Mouse (Mus musculus) 3134 (cell line): ENCODE results near the gene Prkag2.
A peak's percentile ranks its signal among the peaks of the same experiment; 100 is the strongest.

ENCODE experiments used
- DNase-seq: peaks from one replicate; pipeline ENCODE4 v3.0.0-alpha.2; 2011; ENCODE audit warnings: low spot score; ENCODE audit not compliant: insufficient read length; ENCODE audit errors: extremely low read depth

The Prkag2 gene

GRCm38 (mm10) chr5:24973672-24974225 lies 126.7 kb downstream of the Prkag2 start:
- DNase-seq = peak; percentile 54

- DNase-seq = peak; percentile 83
Measured at GRCm38 (mm10) chr5:24973228-24973627, 127.2 kb downstream of the Prkag2 start.

DNA sequence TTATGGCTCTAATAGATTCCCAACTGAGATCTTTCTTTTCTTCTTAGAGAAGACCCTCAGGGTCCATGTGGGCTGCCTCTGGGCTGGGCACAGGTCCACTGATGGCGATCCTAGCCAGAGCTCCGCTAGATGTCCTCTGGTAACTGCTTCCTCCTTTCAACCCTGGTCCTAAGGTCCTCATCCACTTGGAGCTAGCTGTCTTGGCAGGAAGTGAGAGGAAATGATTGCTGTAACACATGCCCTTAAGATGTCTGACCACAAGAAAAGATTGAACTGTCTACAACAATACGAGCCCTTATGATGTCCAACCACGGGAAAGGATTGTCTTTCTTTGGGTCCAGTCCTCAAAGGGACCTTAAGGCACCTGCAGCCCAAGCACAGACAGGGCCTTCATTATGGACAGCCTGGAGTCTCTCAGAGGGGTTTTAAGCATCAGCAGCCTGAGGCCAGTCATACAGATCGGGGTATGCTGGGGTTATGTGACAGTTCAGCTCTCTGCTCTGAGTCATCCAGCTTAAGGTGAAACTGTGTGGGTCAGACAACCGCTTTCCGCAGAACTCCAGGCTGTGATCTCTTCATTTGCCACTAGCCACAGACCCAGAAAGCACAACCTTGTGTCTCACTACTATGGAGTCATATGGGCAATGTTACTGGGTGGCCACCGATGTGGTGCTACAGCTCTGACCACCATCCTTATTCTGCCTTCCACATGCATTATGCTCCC lies 129.7 kb downstream of the Prkag2 start:
- DNase-seq = no peak

GRCm38 (mm10) chr5:24969241-24969880 lies 131.1 kb downstream of the Prkag2 start:
- DNase-seq = no peak

- DNase-seq = no peak
Measured at GRCm38 (mm10) chr5:24968792-24969191, 131.7 kb downstream of the Prkag2 start.

GRCm38 (mm10) chr5:24967898-24968535 lies 132.4 kb downstream of the Prkag2 start:
- DNase-seq = no peak

- no peak for DNase-seq
Measured at GRCm38 (mm10) chr5:24963776-24964175, 136.7 kb downstream of the Prkag2 start.

DNA sequence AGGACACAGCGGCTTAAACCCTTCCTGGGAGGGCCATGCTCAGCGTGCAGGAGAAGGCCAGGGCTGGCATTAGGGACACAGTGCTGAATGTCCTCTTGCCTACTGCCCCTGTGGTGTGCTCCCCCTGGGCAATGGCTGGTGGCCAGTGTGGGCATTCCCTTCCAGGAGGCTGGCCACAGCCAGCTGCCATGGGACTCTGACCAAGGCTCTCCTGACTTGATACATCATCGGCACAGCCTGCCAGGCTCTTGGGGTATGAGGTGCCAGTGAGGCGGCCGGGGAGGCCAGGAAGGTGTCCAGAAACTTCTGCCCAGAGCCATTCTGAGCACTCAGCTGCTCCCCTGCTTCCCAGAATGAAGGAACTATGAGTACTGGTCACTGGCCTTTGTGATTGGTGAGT lies 139.7 kb downstream of the Prkag2 start:
- peak; percentile 31 for DNase-seq

GRCm38 (mm10) chr5:24959758-24960157 lies 140.7 kb downstream of the Prkag2 start:
- no peak for DNase-seq

GRCm38 (mm10) chr5:24958596-24958995 lies 141.8 kb downstream of the Prkag2 start:
- DNase-seq = no peak

- DNase-seq = no peak
Measured at GRCm38 (mm10) chr5:24956891-24957290, 143.6 kb downstream of the Prkag2 start.

GRCm38 (mm10) chr5:24952842-24953741 lies 147.3 kb downstream of the Prkag2 start:
- no peak for DNase-seq

DNA sequence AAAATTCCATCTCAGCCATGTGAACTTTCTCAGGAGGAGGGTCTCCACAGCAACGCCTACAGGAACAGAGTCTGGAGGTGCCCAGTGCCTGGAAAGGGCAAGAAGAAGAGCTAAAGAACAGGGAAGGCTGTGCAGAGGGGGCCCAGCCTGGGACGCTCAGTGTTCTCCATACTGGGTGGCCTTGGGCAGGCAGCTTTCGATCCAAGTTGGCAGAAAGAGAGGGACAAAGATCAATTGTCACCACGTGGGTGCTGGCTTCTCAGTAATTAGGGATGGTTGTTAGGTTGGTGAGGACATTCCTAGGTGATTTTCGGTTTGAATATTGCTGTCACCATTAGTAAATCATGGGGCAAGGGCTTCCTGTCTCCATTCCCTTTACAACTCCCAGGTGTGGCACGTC lies 148.2 kb downstream of the Prkag2 start:
- no peak for DNase-seq

- DNase-seq = no peak
Measured at GRCm38 (mm10) chr5:24950891-24951574, 149.4 kb downstream of the Prkag2 start.

DNA sequence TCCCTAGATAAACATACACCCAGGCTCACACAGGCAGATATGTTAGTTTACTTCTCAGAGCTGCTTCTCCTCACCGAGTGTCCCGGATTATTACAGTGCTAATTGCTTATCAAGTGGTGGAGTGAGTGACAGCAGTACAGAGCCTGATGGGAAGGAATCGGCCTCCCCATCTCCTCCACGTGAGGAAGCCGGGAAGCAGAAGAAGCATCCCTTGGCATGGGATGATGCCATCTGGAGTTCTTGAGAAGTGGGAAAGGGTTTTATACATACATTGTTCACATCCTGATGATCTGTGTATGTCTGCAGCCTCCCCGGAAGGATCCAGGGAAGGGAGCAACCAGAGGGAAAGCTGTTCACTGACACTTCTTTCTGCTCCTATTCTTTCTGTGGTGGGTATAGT lies 150.4 kb downstream of the Prkag2 start:
- DNase-seq = no peak

- DNase-seq = peak; percentile 56
Measured at GRCm38 (mm10) chr5:24938046-24938822, 162.2 kb downstream of the Prkag2 start.

- DNase-seq = no peak
Measured at GRCm38 (mm10) chr5:24936451-24936850, 164.0 kb downstream of the Prkag2 start.

GRCm38 (mm10) chr5:24935446-24935845 lies 165.0 kb downstream of the Prkag2 start:
- DNase-seq = no peak

- DNase-seq = no peak
Measured at GRCm38 (mm10) chr5:24933760-24934159, 166.7 kb downstream of the Prkag2 start.
